Mouse (Mus musculus): ENCODE results near the gene 1110051M20Rik.

DNA sequence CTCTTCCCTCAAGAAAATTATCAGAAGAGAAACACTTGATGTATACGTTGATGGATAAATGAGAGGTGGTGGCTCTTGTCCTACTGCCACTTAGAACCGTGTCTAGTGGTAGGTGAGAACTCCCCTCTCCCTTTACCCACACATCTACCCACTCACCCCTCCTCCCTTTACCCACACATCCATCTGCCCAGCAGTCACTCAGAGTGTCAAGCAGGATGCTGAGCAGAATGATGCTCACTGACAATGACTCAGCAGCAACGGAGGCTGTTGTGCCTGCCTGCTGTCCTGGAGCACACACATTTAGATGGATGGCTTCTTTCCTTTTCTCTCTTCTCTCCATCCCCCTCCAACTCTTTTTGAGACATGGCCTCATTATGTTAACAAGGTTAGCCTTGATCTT, 141.7 kb downstream of the 1110051M20Rik start:
- no peak for TF ChIP-seq POLR2A (IDR thresholded peaks at IDR 0.05; ENCODE audit: borderline replicate concordance, insufficient read depth, low read length)
- TF ChIP-seq CTCF (IDR thresholded peaks at IDR 0.05; ENCODE audit: borderline replicate concordance, insufficient read depth, low read depth, low read length), result no peak

Measured in cerebellum, adult 2 months (tissue).